Mouse (Mus musculus) thymus, adult 18-20 months (tissue): ENCODE data around the gene Tmub1.
"Not testable (repeated sequence)": the region's sequence is repeated elsewhere in the genome, so short reads cannot be mapped to it uniquely, and the experiment has no call there.

Experiments used
- DNase-seq, 2 experiments: peaks; one replicate each; pipeline ENCODE4 v3.0.0; 2022; ENCODE audit warnings: mixed read lengths in 2 of 2

The Tmub1 gene

GRCm38 (mm10) chr5:24423129-24424003 lies 24.3 kb downstream of the Tmub1 start, which contains the start of the genes Cdk5 and Slc4a2:
TSS of gene Cdk5 (minus strand) at chr5:24423530.
TSS of gene Slc4a2 (plus strand) at chr5:24423837.
- peak; percentile 98 for DNase-seq

- DNase-seq: no peak
Measured at GRCm38 (mm10) chr5:24420381-24420780, 27.3 kb downstream of the Tmub1 start.

GRCm38 (mm10) chr5:24417587-24417986 lies 30.1 kb downstream of the Tmub1 start:
- DNase-seq: no peak

- peak; percentile 29 to 60 for DNase-seq
Measured at GRCm38 (mm10) chr5:24416222-24416736, 31.4 kb downstream of the Tmub1 start.

- DNase-seq: no peak
Measured at GRCm38 (mm10) chr5:24413938-24414337, 33.7 kb downstream of the Tmub1 start.

GRCm38 (mm10) chr5:24413042-24413693 lies 34.5 kb downstream of the Tmub1 start, which contains the start of gene Asic3:
TSS of gene Asic3 (plus strand) at chr5:24413392.
- DNase-seq: no peak

GRCm38 (mm10) chr5:24412063-24412462 lies 35.6 kb downstream of the Tmub1 start:
- no peak for DNase-seq

GRCm38 (mm10) chr5:24409466-24409865 lies 38.2 kb downstream of the Tmub1 start:
- DNase-seq: no peak

- no peak for DNase-seq
Measured at GRCm38 (mm10) chr5:24408651-24409050, 39.0 kb downstream of the Tmub1 start.

- no peak for DNase-seq
Measured at GRCm38 (mm10) chr5:24405389-24405876, 42.2 kb downstream of the Tmub1 start.

GRCm38 (mm10) chr5:24404594-24405360 lies 42.9 kb downstream of the Tmub1 start:
- no peak for DNase-seq

- DNase-seq: no peak
Measured at GRCm38 (mm10) chr5:24401969-24402368, 45.7 kb downstream of the Tmub1 start.

- DNase-seq: no peak
Measured at GRCm38 (mm10) chr5:24400911-24401605, 46.6 kb downstream of the Tmub1 start.

- no peak for DNase-seq
Measured at GRCm38 (mm10) chr5:24400362-24400761, 47.3 kb downstream of the Tmub1 start.

GRCm38 (mm10) chr5:24399686-24400085 lies 48.0 kb downstream of the Tmub1 start:
- DNase-seq: no peak

- DNase-seq: not testable (repeated sequence)
Measured at GRCm38 (mm10) chr5:24396254-24396653, 51.4 kb downstream of the Tmub1 start.
